Mouse (Mus musculus) bone marrow, adult 2 months (tissue): ENCODE measurements around the gene Mecom. TPM values are rescaled to one million over a fixed set of nuclear protein-coding genes. Genes with fewer than 3 reads are reported as not detected.

Experiments used
- H3K27ac ChIP-seq: fragments of 200-500 bp; 2 replicates; pipeline ENCODE4 v1.5.1; 2012; ENCODE audit warnings: low read depth, mild to moderate bottlenecking, control low read depth, inconsistent platforms, low read length; ENCODE audit not compliant: control insufficient read depth, poor library complexity, insufficient read depth
- H3K4me1 ChIP-seq: fragments of 200-500 bp; 2 replicates; pipeline ENCODE4 v1.6.1; 2011; ENCODE audit warnings: low read length; ENCODE audit not compliant: control insufficient read depth, insufficient read depth
- H3K4me3 ChIP-seq: fragments of 200-500 bp; replicated peaks from 2 replicates; pipeline ENCODE3; 2011; ENCODE audit warnings: mild to moderate bottlenecking, low read depth, low read length, control low read depth; ENCODE audit not compliant: control insufficient read depth
- CTCF ChIP-seq: fragments of 200-500 bp; IDR thresholded peaks from 2 replicates; pipeline ENCODE4 v1.5.1; 2011; ENCODE audit warnings: low read length, control low read depth; ENCODE audit not compliant: control insufficient read depth, insufficient read depth
- POLR2A ChIP-seq: fragments of 200-500 bp; IDR thresholded peaks from 2 replicates; pipeline ENCODE4 v1.6.1; 2011; ENCODE audit warnings: low read depth, mild to moderate bottlenecking, control low read depth, low read length, borderline replicate concordance; ENCODE audit not compliant: control insufficient read depth
- WGBS: fragments of 180-500 bp; shearing (Covaris S2); methylation state at CpG from one replicate; pipeline ENCODE4 v1.1.7; 2018; 5-methylcytosine and 5-hydroxymethylcytosine counted together
- polyA plus RNA-seq: library from polyadenylated mRNA; stranded (reverse); fragments of >200 nt; gene quantifications from 2 replicates; pipeline ENCODE4 v1.2.4, GENCODE M21; 2011; ENCODE audit warnings: low replicate concordance; ENCODE audit not compliant: missing spikeins, insufficient read depth, insufficient read length

Gene Mecom
- polyA plus RNA-seq, 1 experiment: 0.70 TPM

DNA sequence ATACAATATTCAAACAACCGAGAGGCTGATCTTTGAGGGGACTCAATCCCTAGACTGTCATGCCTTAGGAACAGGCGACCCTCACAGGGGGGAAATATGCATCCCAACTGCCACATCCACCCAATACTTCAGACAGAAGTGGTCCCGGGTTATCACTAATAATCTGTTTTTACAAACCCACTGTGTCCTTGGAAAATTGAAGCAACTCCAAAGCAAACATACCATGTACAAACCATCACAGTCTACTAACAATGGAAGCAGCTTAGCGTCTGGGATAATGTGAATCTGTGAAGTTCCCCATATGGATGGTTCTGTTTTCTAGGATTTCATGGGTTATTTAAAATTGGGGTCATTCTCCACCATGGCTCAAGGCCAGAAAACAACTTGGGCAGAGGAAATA, 155.1 kb downstream of the Mecom start:
- no peak overlapping the region for H3K27ac ChIP-seq
- no peaks in the 10 kb centered on the region for H3K4me1 ChIP-seq
- no peak overlapping the region for H3K4me3 ChIP-seq
- 74% methylated on average over 4 of the region's 4 CpGs for WGBS
- no peak for TF ChIP-seq POLR2A
- no peak for TF ChIP-seq CTCF

- Histone ChIP-seq H3K4me3 (no peak overlapping the region), H3K27ac (no peak overlapping the region), H3K4me1 (no peaks in the 10 kb centered on the region)
- no peak for TF ChIP-seq CTCF
- TF ChIP-seq POLR2A: no peak
- WGBS: 71% methylated on average over 4 of the region's 4 CpGs
These were observed 155.6 kb downstream of the Mecom start for GRCm38 (mm10) chr3:30392218-30392617.

DNA sequence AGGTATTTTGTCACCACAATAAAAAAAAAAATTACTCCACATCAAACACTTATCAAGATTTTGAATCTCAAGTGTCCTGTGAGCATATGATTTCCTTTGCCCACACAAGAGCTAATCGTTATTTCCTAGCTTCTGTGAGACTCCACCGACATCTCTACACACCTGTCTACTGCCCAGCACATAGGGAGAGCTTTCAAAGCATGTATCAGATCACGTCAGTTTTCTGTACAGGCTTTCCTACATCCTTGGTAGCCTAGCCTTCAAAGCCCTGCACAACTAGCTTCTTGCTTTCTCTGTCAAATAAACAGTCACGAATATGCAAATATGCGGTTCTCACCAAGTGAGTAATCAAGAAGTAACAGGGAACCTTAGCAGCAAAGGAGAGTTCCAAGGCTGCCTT, 157.5 kb downstream of the Mecom start:
- no peak overlapping the region for H3K4me3 ChIP-seq
- H3K4me1 ChIP-seq: no peaks in the 10 kb centered on the region
- H3K27ac ChIP-seq: no peak overlapping the region
- 57% methylated on average over 5 of the region's 5 CpGs for WGBS
- TF ChIP-seq POLR2A: no peak
- no peak for TF ChIP-seq CTCF

DNA sequence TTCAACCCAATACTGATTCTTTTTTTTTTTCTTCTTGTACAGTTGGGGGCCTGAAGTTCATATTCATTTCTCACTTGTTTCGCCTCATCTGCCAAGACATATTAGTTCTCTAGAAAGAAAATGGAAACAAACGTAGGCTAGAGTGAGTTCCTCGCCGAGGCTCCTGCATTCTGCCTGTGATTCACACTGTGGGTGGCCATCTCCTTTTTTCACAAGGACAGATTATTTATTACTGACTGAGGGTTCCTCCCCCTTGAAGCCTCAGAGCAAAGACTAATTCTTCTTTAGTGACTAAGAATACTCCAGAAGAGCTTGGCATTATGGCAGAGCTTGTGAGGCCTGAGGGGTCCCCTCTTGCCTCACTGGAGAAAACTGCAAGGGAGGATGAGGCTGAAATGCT, 167.5 kb downstream of the Mecom start:
- TF ChIP-seq CTCF: no peak
- TF ChIP-seq POLR2A: no peak
- Histone ChIP-seq H3K4me1 (no peaks in the 10 kb centered on the region), H3K4me3 (no peak overlapping the region), H3K27ac (no peak overlapping the region)
- 78% methylated on average over 4 of the region's 4 CpGs for WGBS

GRCm38 (mm10) chr3:30379301-30379700, 168.5 kb downstream of the Mecom start:
- no peak for TF ChIP-seq POLR2A
- 71% methylated on average over 6 of the region's 6 CpGs for WGBS
- H3K4me1 ChIP-seq: no peaks in the 10 kb centered on the region
- H3K4me3 ChIP-seq: no peak overlapping the region
- no peak overlapping the region for H3K27ac ChIP-seq

DNA sequence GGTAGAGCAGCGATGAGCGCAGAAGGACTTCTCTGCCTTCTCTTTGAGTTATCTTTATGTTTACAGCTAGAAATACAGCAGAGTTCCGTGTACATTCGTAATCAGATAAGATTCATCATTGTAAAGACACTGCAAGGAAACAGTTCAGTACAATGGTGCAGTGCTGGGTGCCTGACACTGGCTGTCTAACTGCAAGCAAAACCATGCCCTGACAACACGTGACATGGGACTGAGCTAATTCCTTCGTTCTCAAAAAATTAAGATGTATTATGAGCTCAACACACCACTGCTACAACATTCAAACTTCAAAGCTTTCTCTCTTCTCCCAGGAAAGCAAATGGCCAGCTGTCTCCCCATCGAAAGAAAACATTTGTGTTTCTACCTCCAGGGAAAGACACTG, 176.3 kb downstream of the Mecom start:
- WGBS: 83% methylated on average over 7 of the region's 7 CpGs
- no peaks in the 10 kb centered on the region for H3K4me1 ChIP-seq
- H3K4me3 ChIP-seq: no peak overlapping the region
- no peak overlapping the region for H3K27ac ChIP-seq
- no peak for TF ChIP-seq POLR2A
- no peak for TF ChIP-seq CTCF

- H3K4me3 ChIP-seq: no peak overlapping the region
- no peak overlapping the region for H3K27ac ChIP-seq
- no peaks in the 10 kb centered on the region for H3K4me1 ChIP-seq
- 91% methylated on average over 16 of the region's 16 CpGs for WGBS
- TF ChIP-seq CTCF (no peak), POLR2A (no peak)
These were observed 176.8 kb downstream of the Mecom start for GRCm38 (mm10) chr3:30370860-30371455.

- TF ChIP-seq CTCF (no peak), POLR2A (no peak)
- H3K27ac ChIP-seq: no peak overlapping the region
- WGBS: 79% methylated on average over 7 of the region's 7 CpGs
- H3K4me1 ChIP-seq: no peaks in the 10 kb centered on the region
- no peak overlapping the region for H3K4me3 ChIP-seq
These were observed 181.2 kb downstream of the Mecom start for GRCm38 (mm10) chr3:30366621-30367020.

DNA sequence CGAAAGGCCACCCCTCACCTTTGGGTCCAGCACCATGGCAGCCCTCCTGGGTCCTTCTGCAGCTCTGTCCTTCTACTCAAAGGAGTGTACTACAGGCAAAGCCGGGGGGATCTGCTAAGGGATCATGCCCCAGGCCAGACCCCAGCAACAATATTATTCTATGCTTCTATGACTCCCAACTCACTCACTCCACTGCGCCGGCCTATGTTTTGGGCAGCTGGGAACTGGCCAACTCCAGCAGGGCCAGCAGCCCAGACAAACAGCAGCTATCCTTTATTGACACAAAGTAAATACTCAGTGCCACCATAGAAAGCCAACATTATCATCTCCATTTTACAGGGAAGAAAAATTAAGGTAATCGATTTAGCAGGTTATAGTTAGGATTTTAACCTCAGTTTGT, 186.6 kb downstream of the Mecom start:
- no peak for TF ChIP-seq POLR2A
- no peak for TF ChIP-seq CTCF
- H3K27ac ChIP-seq: no peak overlapping the region
- no peaks in the 10 kb centered on the region for H3K4me1 ChIP-seq
- H3K4me3 ChIP-seq: no peak overlapping the region
- 83% methylated on average over 5 of the region's 5 CpGs for WGBS
